Mouse (Mus musculus) stomach, embryonic 14.5 days (tissue): ENCODE results near the gene Aig1. TPM values are rescaled to one million over a fixed set of nuclear protein-coding genes. Genes with fewer than 3 reads are reported as not detected.

Source experiments
- ATAC-seq: fragments of 200-750 bp; cut with Nextera tagmentation; 2 replicates; pipeline ENCODE4 v1.8.0; 2017; ENCODE audit warnings: low read depth, moderate TSS enrichment; ENCODE audit not compliant: insufficient number of reproducible peaks, insufficient read depth, low FRiP score
- H3K27ac ChIP-seq: fragments of 300-500 bp; sonication (generic); 2 replicates; pipeline ENCODE4 v1.5.1; 2014; ENCODE audit warnings: mild to moderate bottlenecking, low read length, moderate library complexity, mixed read lengths
- H3K27me3 ChIP-seq: fragments of 300-500 bp; sonication (generic); 2 replicates; pipeline ENCODE4 v1.6.1; 2014; ENCODE audit warnings: low read length, control low read depth, mixed read lengths; ENCODE audit not compliant: control insufficient read depth, insufficient read depth
- H3K36me3 ChIP-seq: fragments of 300-500 bp; sonication (generic); 2 replicates; pipeline ENCODE4 v1.6.1; 2014; ENCODE audit warnings: mild to moderate bottlenecking, control low read depth, low read length, moderate library complexity, mixed read lengths; ENCODE audit not compliant: control insufficient read depth, insufficient read depth
- H3K4me1 ChIP-seq: fragments of 300-500 bp; sonication (generic); 2 replicates; pipeline ENCODE4 v1.6.1; 2014; ENCODE audit warnings: low read length, control low read depth, mixed read lengths; ENCODE audit not compliant: control insufficient read depth, insufficient read depth
- H3K4me2 ChIP-seq: fragments of 300-500 bp; sonication (generic); replicated peaks from 2 replicates; pipeline ENCODE4 v1.6.1; 2014; ENCODE audit warnings: low read depth, low read length, control low read depth
- H3K4me3 ChIP-seq: fragments of 300-500 bp; sonication (generic); 2 replicates; pipeline ENCODE4 v1.5.1; 2014; ENCODE audit warnings: low read depth, low read length, control low read depth
- H3K9ac ChIP-seq: fragments of 300-500 bp; sonication (generic); replicated peaks from 2 replicates; pipeline ENCODE4 v1.6.1; 2014; ENCODE audit warnings: low read depth, mild to moderate bottlenecking, control low read depth, low read length, moderate library complexity, mixed read lengths
- H3K9me3 ChIP-seq: fragments of 300-500 bp; sonication (generic); 2 replicates; pipeline ENCODE4 v1.6.1; 2016; ENCODE audit warnings: low read depth, low read length, control low read depth; ENCODE audit not compliant: control insufficient read depth
- WGBS: fragments of 180-500 bp; shearing (Covaris S2); extraction: QIAGEN DNeasy Blood & Tissue Kit; methylation state at CpG from one replicate; pipeline ENCODE4 v1.1.7; 2014; 5-methylcytosine and 5-hydroxymethylcytosine counted together
- polyA plus RNA-seq: library from polyadenylated mRNA; unstranded; fragments of >200 nt; fragmentation: Nextera tagmentation; extraction: Ambion mirVana; gene quantifications from 2 replicates; pipeline ENCODE4 v1.2.1, GENCODE M21; 2014

Aig1 gene
- polyA plus RNA-seq, 1 experiment from 2014 or later: 38.6 TPM

DNA sequence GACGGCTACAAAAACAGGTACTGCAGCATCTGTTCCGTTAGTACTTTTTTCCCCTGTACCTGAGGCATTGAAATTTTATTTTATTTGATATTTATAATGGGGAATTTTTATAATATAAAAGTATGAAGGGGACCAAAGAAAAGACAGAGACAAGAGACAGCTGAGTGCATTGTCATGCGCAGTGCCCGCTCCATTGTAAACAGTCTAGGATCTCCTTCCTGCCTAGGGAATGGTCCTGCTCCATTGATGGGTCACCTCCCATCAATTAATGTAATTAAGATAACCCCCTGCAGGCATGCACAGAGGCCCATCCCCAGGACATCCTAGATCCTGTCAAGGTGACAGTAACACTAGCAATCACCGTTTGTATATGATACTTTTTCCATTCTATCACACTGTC lies 178.0 kb downstream of the Aig1 start:
- H3K36me3 ChIP-seq: no peaks in the 10 kb centered on the region
- H3K4me1 ChIP-seq: no peaks in the 10 kb centered on the region
- no peak overlapping the region for H3K27ac ChIP-seq
- no peak overlapping the region for H3K4me2 ChIP-seq
- no peaks in the 10 kb centered on the region for H3K27me3 ChIP-seq
- no peaks in the 10 kb centered on the region for H3K9me3 ChIP-seq
- no peak overlapping the region for H3K4me3 ChIP-seq
- no peak for ATAC-seq
- 81% methylated on average over 5 of the region's 5 CpGs for WGBS
- no peak overlapping the region for H3K9ac ChIP-seq

DNA sequence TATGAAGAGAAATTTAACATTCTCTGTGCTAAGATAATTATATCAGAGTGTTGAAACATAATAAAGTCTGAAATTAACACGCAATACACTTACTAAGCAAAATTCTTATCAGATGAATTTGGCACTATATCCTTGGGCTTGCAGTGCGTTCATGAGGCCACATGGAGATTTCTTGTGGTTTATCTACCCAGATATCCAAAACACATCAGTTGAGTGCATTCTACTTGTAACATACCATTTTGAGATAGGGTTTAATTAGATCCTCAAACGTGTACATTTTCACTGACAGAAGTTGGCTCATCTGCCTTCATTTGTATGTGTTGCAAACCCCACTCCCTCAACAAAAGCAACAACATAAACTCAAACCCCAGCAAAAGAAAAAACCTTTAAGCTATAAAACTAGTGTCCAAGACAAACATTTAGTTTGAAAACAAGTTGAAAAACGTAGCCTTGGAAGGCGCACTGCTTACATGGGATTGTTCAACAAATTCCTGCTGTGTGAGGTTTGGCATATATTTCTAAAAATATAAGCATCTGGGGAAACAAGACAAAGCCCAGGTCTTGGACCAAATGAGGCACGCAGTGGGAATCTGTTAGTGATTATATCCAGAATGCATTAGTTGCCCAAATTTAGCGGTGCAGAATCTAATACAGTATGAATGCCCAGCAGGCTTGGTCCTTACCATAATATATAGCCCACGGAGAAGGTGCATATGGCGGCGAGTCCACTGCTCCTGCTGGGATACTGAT lies 178.8 kb downstream of the Aig1 start:
- H3K9ac ChIP-seq: no peak overlapping the region
- no peak overlapping the region for H3K4me2 ChIP-seq
- H3K9me3 ChIP-seq: no peaks in the 10 kb centered on the region
- H3K36me3 ChIP-seq: no peaks in the 10 kb centered on the region
- no peak overlapping the region for H3K4me3 ChIP-seq
- H3K27me3 ChIP-seq: no peaks in the 10 kb centered on the region
- 85% methylated on average over 10 of the region's 10 CpGs for WGBS
- no peaks in the 10 kb centered on the region for H3K4me1 ChIP-seq
- ATAC-seq: no peak
- H3K27ac ChIP-seq: no peak overlapping the region

DNA sequence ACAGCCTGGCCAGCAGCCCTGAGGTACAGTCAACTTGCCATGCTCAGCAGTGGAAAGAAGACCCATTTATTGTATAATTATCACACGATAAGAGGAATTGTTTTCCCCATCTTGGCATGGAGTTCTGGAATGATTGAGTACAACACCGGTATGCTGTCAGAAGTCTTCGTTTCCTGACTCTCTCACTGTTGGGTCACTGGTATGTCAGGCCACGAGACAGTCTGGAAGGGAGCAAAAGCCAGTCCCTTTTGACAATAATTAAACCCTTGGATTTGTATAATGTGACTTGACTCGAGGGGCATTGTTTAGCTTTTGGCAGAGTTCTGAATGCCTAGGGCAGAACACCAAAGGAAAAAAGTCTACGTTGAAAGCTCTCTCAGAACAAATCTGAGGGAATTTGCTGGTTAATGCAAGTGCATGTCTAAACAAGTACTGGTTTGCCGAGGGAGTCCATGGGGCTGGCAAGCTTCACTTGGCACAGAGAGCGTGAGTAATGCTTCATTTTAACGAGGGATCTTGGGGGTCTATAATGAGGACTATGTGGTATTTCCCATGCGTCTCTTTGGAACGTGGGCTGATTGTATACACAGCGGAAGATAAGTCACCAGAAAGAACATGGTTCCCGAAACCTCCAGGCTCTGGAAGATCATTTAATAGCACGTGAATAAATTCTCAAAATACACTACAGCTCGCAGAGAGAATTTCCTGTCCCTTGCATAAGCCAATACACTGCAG lies 180.2 kb downstream of the Aig1 start:
- no peak for ATAC-seq
- H3K9ac ChIP-seq: no peak overlapping the region
- no peaks in the 10 kb centered on the region for H3K27me3 ChIP-seq
- 39% methylated on average over 15 of the region's 15 CpGs for WGBS
- no peaks in the 10 kb centered on the region for H3K36me3 ChIP-seq
- no peaks in the 10 kb centered on the region for H3K4me1 ChIP-seq
- no peak overlapping the region for H3K27ac ChIP-seq
- no peaks in the 10 kb centered on the region for H3K9me3 ChIP-seq
- H3K4me3 ChIP-seq: no peak overlapping the region
- no peak overlapping the region for H3K4me2 ChIP-seq

DNA sequence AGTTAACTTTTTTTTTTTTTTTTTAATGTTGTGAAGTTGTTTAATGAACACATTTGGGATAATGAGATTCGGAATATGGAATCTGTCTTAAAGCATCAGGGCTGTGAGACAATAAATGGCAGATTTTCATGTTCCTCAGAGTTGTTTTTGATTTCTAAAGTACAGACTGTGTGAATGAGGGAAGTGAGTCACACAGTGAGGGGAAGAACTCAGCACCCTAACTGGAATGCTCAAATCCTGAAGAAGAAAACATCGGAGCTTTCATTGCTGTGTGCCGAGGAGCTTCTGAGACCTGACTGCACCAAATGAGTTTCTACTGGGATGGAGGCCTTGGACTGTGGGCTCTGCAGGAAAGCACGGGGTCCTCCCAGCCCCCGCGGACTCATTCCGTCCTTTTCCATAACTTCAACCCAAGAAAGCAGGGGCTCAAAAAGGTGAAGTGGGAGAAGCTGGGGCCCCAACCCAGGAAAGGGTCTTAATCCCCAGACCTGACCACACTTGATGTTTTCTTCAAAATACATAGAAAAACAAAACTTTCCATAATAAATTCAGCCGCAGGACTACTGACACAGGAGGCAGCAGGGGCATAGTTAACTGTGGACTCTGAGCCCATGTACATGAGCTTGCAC lies 181.5 kb downstream of the Aig1 start:
- no peak overlapping the region for H3K4me3 ChIP-seq
- H3K27me3 ChIP-seq: no peaks in the 10 kb centered on the region
- H3K9ac ChIP-seq: no peak overlapping the region
- no peak overlapping the region for H3K4me2 ChIP-seq
- no peaks in the 10 kb centered on the region for H3K4me1 ChIP-seq
- no peak overlapping the region for H3K27ac ChIP-seq
- 91% methylated on average over 8 of the region's 8 CpGs for WGBS
- ATAC-seq: no peak
- H3K9me3 ChIP-seq: no peaks in the 10 kb centered on the region
- no peaks in the 10 kb centered on the region for H3K36me3 ChIP-seq

DNA sequence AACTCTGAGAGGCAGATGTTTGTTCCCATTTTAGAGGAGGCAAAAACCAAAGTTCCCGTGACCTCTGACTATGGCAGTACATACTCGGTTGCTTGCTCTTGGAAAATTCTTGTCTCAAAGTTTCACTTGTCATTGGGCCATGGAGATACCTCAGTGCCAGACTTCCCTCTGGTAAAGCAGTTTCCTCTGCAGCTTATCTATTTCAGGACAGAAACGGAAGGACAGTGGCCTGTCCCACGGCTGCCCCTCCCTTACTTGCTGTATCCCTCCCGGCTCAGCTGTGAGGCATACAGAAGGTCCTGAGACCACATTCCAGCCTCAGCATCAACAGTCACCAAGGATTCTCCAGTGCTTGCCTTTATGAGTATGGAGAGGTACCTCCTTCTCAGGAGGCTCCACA lies 182.7 kb downstream of the Aig1 start:
- Histone ChIP-seq H3K36me3 (no peaks in the 10 kb centered on the region), H3K4me2 (no peak overlapping the region), H3K9me3 (no peaks in the 10 kb centered on the region), H3K27me3 (no peaks in the 10 kb centered on the region), H3K4me1 (no peaks in the 10 kb centered on the region), H3K9ac (no peak overlapping the region), H3K4me3 (no peak overlapping the region), H3K27ac (no peak overlapping the region)
- WGBS: 77% methylated on average over 5 of the region's 5 CpGs
- ATAC-seq: no peak

DNA sequence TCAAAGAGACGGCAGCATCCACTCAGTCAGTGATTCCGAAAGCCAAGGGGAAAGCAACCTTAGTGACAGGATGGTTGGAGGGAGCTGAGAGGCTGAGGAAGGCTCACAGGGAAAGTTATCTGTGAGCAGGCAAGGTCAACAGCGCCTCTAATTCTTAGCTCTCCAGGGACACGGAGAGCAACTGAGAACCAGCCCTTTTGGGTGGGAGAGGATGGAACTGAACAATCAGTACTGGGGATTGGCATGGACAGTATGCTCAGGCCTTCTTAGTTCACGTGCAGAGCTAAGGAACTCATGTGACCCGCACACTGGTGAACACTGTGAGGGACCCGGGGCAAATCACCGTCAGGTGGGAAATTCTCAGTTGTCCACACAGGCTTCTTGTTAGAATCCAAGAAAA lies 183.4 kb downstream of the Aig1 start:
- no peak for ATAC-seq
- no peak overlapping the region for H3K4me2 ChIP-seq
- no peaks in the 10 kb centered on the region for H3K27me3 ChIP-seq
- no peaks in the 10 kb centered on the region for H3K36me3 ChIP-seq
- H3K4me1 ChIP-seq: no peaks in the 10 kb centered on the region
- H3K9ac ChIP-seq: no peak overlapping the region
- H3K9me3 ChIP-seq: no peaks in the 10 kb centered on the region
- 85% methylated on average over 8 of the region's 8 CpGs for WGBS
- no peak overlapping the region for H3K27ac ChIP-seq
- no peak overlapping the region for H3K4me3 ChIP-seq

DNA sequence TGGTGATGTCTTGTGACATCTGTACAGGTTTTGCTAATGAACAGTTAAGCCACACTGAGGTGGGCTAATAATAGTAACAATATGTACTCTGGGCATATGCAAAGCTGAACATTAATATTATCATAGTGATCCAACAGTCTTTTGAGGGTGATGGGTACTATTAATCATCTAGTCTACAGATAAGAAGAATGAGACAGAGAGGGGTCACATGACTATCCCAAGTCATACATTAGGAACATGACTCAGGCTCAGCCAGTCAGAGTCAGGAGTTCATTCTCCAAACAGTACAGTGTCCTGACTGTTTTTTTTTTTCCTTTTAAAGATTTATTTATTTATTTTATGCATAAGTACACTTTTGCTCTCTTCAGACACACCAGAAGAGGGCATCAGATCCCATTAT lies 184.3 kb downstream of the Aig1 start:
- ATAC-seq: no peak
- no peaks in the 10 kb centered on the region for H3K36me3 ChIP-seq
- no peak overlapping the region for H3K4me3 ChIP-seq
- no peak overlapping the region for H3K9ac ChIP-seq
- no peaks in the 10 kb centered on the region for H3K27me3 ChIP-seq
- no peaks in the 10 kb centered on the region for H3K9me3 ChIP-seq
- no peak overlapping the region for H3K27ac ChIP-seq
- no peaks in the 10 kb centered on the region for H3K4me1 ChIP-seq
- no peak overlapping the region for H3K4me2 ChIP-seq

DNA sequence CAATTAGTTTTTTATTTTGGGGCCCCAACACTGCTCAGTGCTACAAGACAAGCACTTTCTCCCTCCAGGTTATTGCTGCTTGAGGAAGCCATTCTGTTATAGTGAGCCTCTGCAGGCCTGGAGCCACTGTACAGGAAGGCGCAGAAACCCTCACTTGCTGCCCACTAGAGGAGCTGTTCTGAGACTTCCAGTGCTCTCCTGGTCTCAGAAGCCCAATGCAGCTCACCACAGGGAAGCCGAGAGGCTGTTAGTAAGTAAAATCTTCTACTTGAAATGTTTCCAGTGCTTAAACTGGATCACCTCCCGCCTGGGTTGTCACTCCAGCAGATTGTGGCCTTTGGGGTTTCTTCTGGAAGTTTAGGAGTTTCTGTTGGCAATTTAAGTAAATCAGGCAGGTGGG lies 186.2 kb downstream of the Aig1 start:
- 67% methylated on average over 3 of the region's 3 CpGs for WGBS
- no peak for ATAC-seq
- Histone ChIP-seq H3K9ac (no peak overlapping the region), H3K36me3 (no peaks in the 10 kb centered on the region), H3K9me3 (no peaks in the 10 kb centered on the region), H3K4me1 (no peaks in the 10 kb centered on the region), H3K4me2 (no peak overlapping the region), H3K4me3 (no peak overlapping the region), H3K27ac (no peak overlapping the region), H3K27me3 (no peaks in the 10 kb centered on the region)
